Mouse (Mus musculus) liver, adult 2 months (tissue): ENCODE results near the gene Scn3b. TPM values are rescaled to one million over a fixed set of nuclear protein-coding genes. Genes with fewer than 3 reads are reported as not detected.

Source experiments
- DNase-seq: peaks from one replicate; pipeline ENCODE4 v3.0.0-alpha.2; 2011; ENCODE audit warnings: low read depth, low spot score; ENCODE audit errors: extremely low read depth
- H3K27ac ChIP-seq: fragments of 200-500 bp; replicated peaks from 2 replicates; pipeline ENCODE4 v1.5.1; 2012; ENCODE audit warnings: low read depth, mild to moderate bottlenecking, control low read depth, inconsistent platforms, low read length; ENCODE audit not compliant: insufficient read depth
- H3K27me3 ChIP-seq: fragments of 200-500 bp; 2 replicates; pipeline ENCODE4 v1.6.1; 2012; ENCODE audit warnings: mild to moderate bottlenecking, moderate library complexity, low read length, inconsistent platforms; ENCODE audit not compliant: control insufficient read depth, insufficient read depth
- H3K36me3 ChIP-seq: fragments of 200-500 bp; 2 replicates; pipeline ENCODE4 v1.6.1; 2012; ENCODE audit warnings: low read length, inconsistent platforms; ENCODE audit not compliant: control insufficient read depth, insufficient read depth
- H3K4me1 ChIP-seq: fragments of 200-500 bp; 2 replicates; pipeline ENCODE4 v1.6.1; 2011; ENCODE audit warnings: low read length; ENCODE audit not compliant: control insufficient read depth, insufficient read depth
- H3K4me3 ChIP-seq: fragments of 200-500 bp; 2 replicates; pipeline ENCODE4 v1.5.1; 2011; ENCODE audit warnings: low read depth, mild to moderate bottlenecking, control low read depth, low read length, moderate library complexity; ENCODE audit not compliant: insufficient read depth
- H3K79me2 ChIP-seq: fragments of 200-500 bp; 2 replicates; pipeline ENCODE4 v1.6.1; 2012; ENCODE audit warnings: inconsistent platforms, mild to moderate bottlenecking, low read length, moderate library complexity; ENCODE audit not compliant: control insufficient read depth, insufficient read depth
- H3K9ac ChIP-seq: fragments of 200-500 bp; 2 replicates; pipeline ENCODE4 v1.6.1; 2012; ENCODE audit warnings: low read depth, mild to moderate bottlenecking, control low read depth, inconsistent platforms, low read length
- CTCF ChIP-seq: fragments of 200-500 bp; IDR thresholded peaks from 2 replicates; pipeline ENCODE4 v1.5.1; 2011; ENCODE audit warnings: low read depth, low read length, control low read depth
- POLR2A ChIP-seq: fragments of 200-500 bp; IDR thresholded peaks from 2 replicates; pipeline ENCODE4 v1.6.1; 2011; ENCODE audit warnings: low read length, control low read depth; ENCODE audit not compliant: insufficient read depth; ENCODE audit errors: extremely low read depth
- WGBS: fragments of 180-500 bp; shearing (Covaris S2); methylation state at CpG from one replicate; pipeline ENCODE4 v1.1.7; 2018; 5-methylcytosine and 5-hydroxymethylcytosine counted together
- polyA plus RNA-seq: library from polyadenylated mRNA; depleted of rRNA; stranded (reverse); fragments of >200 nt; gene quantifications from 2 replicates; pipeline ENCODE4 v1.2.3, GENCODE M21; 2012
- total RNA-seq: library from RNA; depleted of rRNA; stranded (reverse); fragments of >200 nt; gene quantifications from 2 replicates; pipeline ENCODE4 v1.2.3, GENCODE M21; 2014

Gene Scn3b
- total and polyA plus RNA-seq, 2 experiments, result 0.09 TPM; not detected in 1

GRCm38 (mm10) chr9:40231019-40231418, 38.0 kb upstream of the Scn3b start:
- 82% methylated on average over 3 of the region's 3 CpGs for WGBS
- TF ChIP-seq POLR2A (no peak), CTCF (no peak)

GRCm38 (mm10) chr9:40234233-40235072, 34.6 kb upstream of the Scn3b start:
- Histone ChIP-seq H3K79me2 (no peaks in the 10 kb centered on the region), H3K27ac (no peak overlapping the region), H3K36me3 (no peaks in the 10 kb centered on the region), H3K4me3 (no peak overlapping the region), H3K27me3 (no peaks in the 10 kb centered on the region), H3K4me1 (no peaks in the 10 kb centered on the region), H3K9ac (no peak overlapping the region)
- WGBS, result 70% methylated on average over 10 of the region's 10 CpGs
- no peak for DNase-seq
- TF ChIP-seq POLR2A (no peak), CTCF (no peak)

More at GRCm38 (mm10) chr9:40231019-40231418, 38.0 kb upstream of the Scn3b start:
- Histone ChIP-seq H3K27me3 (no peaks in the 10 kb centered on the region), H3K79me2 (no peaks in the 10 kb centered on the region), H3K9ac (no peak overlapping the region), H3K36me3 (no peaks in the 10 kb centered on the region), H3K4me3 (no peak overlapping the region), H3K27ac (no peak overlapping the region), H3K4me1 (no peaks in the 10 kb centered on the region)
- DNase-seq, result no peak

- DNase-seq, result no peak
- Histone ChIP-seq H3K27me3 (no peaks in the 10 kb centered on the region), H3K27ac (no peak overlapping the region), H3K4me1 (no peaks in the 10 kb centered on the region), H3K9ac (no peak overlapping the region), H3K36me3 (no peaks in the 10 kb centered on the region), H3K4me3 (no peak overlapping the region), H3K79me2 (no peaks in the 10 kb centered on the region)
- 80% methylated on average over 7 of the region's 7 CpGs for WGBS
- TF ChIP-seq POLR2A (no peak), CTCF (no peak)
Observed at GRCm38 (mm10) chr9:40235220-40235619, 33.8 kb upstream of the Scn3b start.

- no peak for DNase-seq
- Histone ChIP-seq H3K36me3 (no peaks in the 10 kb centered on the region), H3K27ac (no peak overlapping the region), H3K4me3 (no peak overlapping the region), H3K4me1 (no peaks in the 10 kb centered on the region; the same call in 1 of the 2 replicates), H3K27me3 (no peaks in the 10 kb centered on the region), H3K79me2 (no peaks in the 10 kb centered on the region), H3K9ac (no peak overlapping the region)
- 60% methylated on average over 4 of the region's 4 CpGs for WGBS
- no peak for TF ChIP-seq CTCF
- no peak for TF ChIP-seq POLR2A
Observed at GRCm38 (mm10) chr9:40239749-40240148, 29.3 kb upstream of the Scn3b start.

GRCm38 (mm10) chr9:40240311-40240710, 28.7 kb upstream of the Scn3b start:
- no peak overlapping the region for H3K4me3 ChIP-seq
- TF ChIP-seq POLR2A (no peak), CTCF (no peak)
- no peak overlapping the region for H3K27ac ChIP-seq
- H3K27me3 ChIP-seq, result no peaks in the 10 kb centered on the region
- WGBS, result 39% methylated on average over 5 of the region's 5 CpGs
- no peaks in the 10 kb centered on the region for H3K79me2 ChIP-seq
- H3K4me1 ChIP-seq, result no peaks in the 10 kb centered on the region; the same call in 1 of the 2 replicates
- H3K36me3 ChIP-seq, result no peaks in the 10 kb centered on the region
- no peak for DNase-seq
- H3K9ac ChIP-seq, result no peak overlapping the region
